Mouse (Mus musculus): ENCODE measurements around the gene Ccdc170. TPM values are rescaled to one million over a fixed set of nuclear protein-coding genes. Genes with fewer than 3 reads are reported as not detected.

Ccdc170 gene
- polyA plus RNA-seq, 1 experiment from 2014 or later: 0.25 TPM

GRCm38 (mm10) chr10:4528043-4528442 lies 45.7 kb downstream of the Ccdc170 start:
- H3K27me3 ChIP-seq: no peaks in the 10 kb centered on the region
- no peak for ATAC-seq
- H3K4me3 ChIP-seq: no peak overlapping the region
- H3K9me3 ChIP-seq (replicated peaks): no peaks in the 10 kb centered on the region
- 19% methylated on average over 7 of the region's 7 CpGs for WGBS
- no peaks in the 10 kb centered on the region for H3K4me1 ChIP-seq
- no peak overlapping the region for H3K9ac ChIP-seq
- no peak overlapping the region for H3K27ac ChIP-seq
- no peaks in the 10 kb centered on the region for H3K36me3 ChIP-seq (ENCODE audit: poor library complexity, severe bottlenecking)
- H3K4me2 ChIP-seq: no peak overlapping the region

- Histone ChIP-seq H3K4me1 (no peaks in the 10 kb centered on the region), H3K9me3 (replicated peaks) (no peaks in the 10 kb centered on the region), H3K4me2 (no peak overlapping the region), H3K4me3 (no peak overlapping the region), H3K36me3 (ENCODE audit: poor library complexity, severe bottlenecking) (no peaks in the 10 kb centered on the region), H3K27me3 (no peaks in the 10 kb centered on the region), H3K9ac (no peak overlapping the region), H3K27ac (no peak overlapping the region)
- 90% methylated on average over 9 of the region's 9 CpGs for WGBS
- no peak for ATAC-seq
These were observed 48.4 kb downstream of the Ccdc170 start for GRCm38 (mm10) chr10:4530638-4531235.

- 77% methylated on average over 6 of the region's 6 CpGs for WGBS
- H3K36me3 ChIP-seq (ENCODE audit: poor library complexity, severe bottlenecking): no peaks in the 10 kb centered on the region
- no peaks in the 10 kb centered on the region for H3K9me3 ChIP-seq (replicated peaks)
- H3K27me3 ChIP-seq: no peaks in the 10 kb centered on the region
- H3K4me2 ChIP-seq: no peak overlapping the region
- H3K4me1 ChIP-seq: no peaks in the 10 kb centered on the region
- H3K4me3 ChIP-seq: no peak overlapping the region
- H3K27ac ChIP-seq: no peak overlapping the region
- ATAC-seq: no peak
- no peak overlapping the region for H3K9ac ChIP-seq
These were observed 49.6 kb downstream of the Ccdc170 start for GRCm38 (mm10) chr10:4531933-4532332.

- no peak overlapping the region for H3K27ac ChIP-seq
- H3K9me3 ChIP-seq (replicated peaks): no peaks in the 10 kb centered on the region
- no peak for ATAC-seq
- H3K4me3 ChIP-seq: no peak overlapping the region
- WGBS: 77% methylated on average over 6 of the region's 6 CpGs
- H3K9ac ChIP-seq: no peak overlapping the region
- H3K4me1 ChIP-seq: no peaks in the 10 kb centered on the region
- H3K36me3 ChIP-seq (ENCODE audit: poor library complexity, severe bottlenecking): no peaks in the 10 kb centered on the region
- no peak overlapping the region for H3K4me2 ChIP-seq
- H3K27me3 ChIP-seq: no peaks in the 10 kb centered on the region
These were observed 50.4 kb downstream of the Ccdc170 start for GRCm38 (mm10) chr10:4532731-4533130.

- H3K9me3 ChIP-seq (replicated peaks): no peaks in the 10 kb centered on the region
- H3K4me3 ChIP-seq: no peak overlapping the region
- 87% methylated on average over 11 of the region's 11 CpGs for WGBS
- H3K4me2 ChIP-seq: no peak overlapping the region
- no peaks in the 10 kb centered on the region for H3K4me1 ChIP-seq
- no peak for ATAC-seq
- H3K9ac ChIP-seq: no peak overlapping the region
- no peak overlapping the region for H3K27ac ChIP-seq
- H3K27me3 ChIP-seq: no peaks in the 10 kb centered on the region
- no peaks in the 10 kb centered on the region for H3K36me3 ChIP-seq (ENCODE audit: poor library complexity, severe bottlenecking)
These were observed 51.6 kb downstream of the Ccdc170 start for GRCm38 (mm10) chr10:4533873-4534272.

- no peak for ATAC-seq
- Histone ChIP-seq H3K9ac (no peak overlapping the region), H3K36me3 (ENCODE audit: poor library complexity, severe bottlenecking) (no peaks in the 10 kb centered on the region), H3K4me3 (no peak overlapping the region), H3K27me3 (no peaks in the 10 kb centered on the region), H3K9me3 (replicated peaks) (0 out of 2 replicates have a peak, but pooled peaks cover 3% of the 10 kb centered on the region), H3K4me2 (no peak overlapping the region), H3K4me1 (no peaks in the 10 kb centered on the region), H3K27ac (no peak overlapping the region)
- WGBS: 93% methylated on average over 2 of the region's 2 CpGs
These were observed 63.2 kb downstream of the Ccdc170 start for GRCm38 (mm10) chr10:4545550-4545949.

- Histone ChIP-seq H3K4me1 (no peaks in the 10 kb centered on the region), H3K27me3 (no peaks in the 10 kb centered on the region), H3K36me3 (ENCODE audit: poor library complexity, severe bottlenecking) (no peaks in the 10 kb centered on the region), H3K9me3 (replicated peaks) (no peaks in the 10 kb centered on the region), H3K4me3 (no peak overlapping the region), H3K4me2 (no peak overlapping the region), H3K27ac (no peak overlapping the region), H3K9ac (no peak overlapping the region)
- no peak for ATAC-seq
- 81% methylated on average over 9 of the region's 9 CpGs for WGBS
These were observed 71.3 kb downstream of the Ccdc170 start for GRCm38 (mm10) chr10:4553442-4554119.

- Histone ChIP-seq H3K9me3 (replicated peaks) (no peaks in the 10 kb centered on the region), H3K36me3 (ENCODE audit: poor library complexity, severe bottlenecking) (no peaks in the 10 kb centered on the region), H3K27me3 (no peaks in the 10 kb centered on the region), H3K4me3 (no peak overlapping the region), H3K9ac (no peak overlapping the region), H3K27ac (no peak overlapping the region), H3K4me1 (no peaks in the 10 kb centered on the region), H3K4me2 (no peak overlapping the region)
- 86% methylated on average over 3 of the region's 3 CpGs for WGBS
- ATAC-seq: no peak
These were observed 74.6 kb downstream of the Ccdc170 start for GRCm38 (mm10) chr10:4556842-4557377.

- Histone ChIP-seq H3K9ac (no peak overlapping the region), H3K27me3 (no peaks in the 10 kb centered on the region), H3K27ac (no peak overlapping the region), H3K4me1 (no peaks in the 10 kb centered on the region), H3K36me3 (ENCODE audit: poor library complexity, severe bottlenecking) (no peaks in the 10 kb centered on the region), H3K4me3 (no peak overlapping the region), H3K4me2 (no peak overlapping the region), H3K9me3 (replicated peaks) (no peaks in the 10 kb centered on the region)
- 56% methylated on average over 4 of the region's 4 CpGs for WGBS
- ATAC-seq: no peak
These were observed 76.8 kb downstream of the Ccdc170 start for GRCm38 (mm10) chr10:4559132-4559531.

- ATAC-seq: no peak
- H3K4me1 ChIP-seq: no peaks in the 10 kb centered on the region
- no peaks in the 10 kb centered on the region for H3K9me3 ChIP-seq (replicated peaks)
- no peak overlapping the region for H3K4me2 ChIP-seq
- H3K9ac ChIP-seq: no peak overlapping the region
- 89% methylated on average over 1 of the region's 1 CpGs for WGBS
- no peak overlapping the region for H3K4me3 ChIP-seq
- no peaks in the 10 kb centered on the region for H3K36me3 ChIP-seq (ENCODE audit: poor library complexity, severe bottlenecking)
- no peak overlapping the region for H3K27ac ChIP-seq
- H3K27me3 ChIP-seq: no peaks in the 10 kb centered on the region
These were observed 82.8 kb downstream of the Ccdc170 start for GRCm38 (mm10) chr10:4565148-4565547.

GRCm38 (mm10) chr10:4570778-4571177 lies 88.5 kb downstream of the Ccdc170 start:
- WGBS: 84% methylated on average over 4 of the region's 4 CpGs
- no peaks in the 10 kb centered on the region for H3K9me3 ChIP-seq (replicated peaks)
- no peak for ATAC-seq

GRCm38 (mm10) chr10:4571304-4571703 lies 89.0 kb downstream of the Ccdc170 start:
- H3K4me3 ChIP-seq: no peak overlapping the region
- H3K9ac ChIP-seq: no peak overlapping the region
- no peak overlapping the region for H3K27ac ChIP-seq
- H3K4me2 ChIP-seq: no peak overlapping the region
- no peaks in the 10 kb centered on the region for H3K4me1 ChIP-seq
- no peaks in the 10 kb centered on the region for H3K9me3 ChIP-seq (replicated peaks)
- no peaks in the 10 kb centered on the region for H3K36me3 ChIP-seq (ENCODE audit: poor library complexity, severe bottlenecking)
- H3K27me3 ChIP-seq: no peaks in the 10 kb centered on the region
- ATAC-seq: no peak
- 61% methylated on average over 4 of the region's 4 CpGs for WGBS

More at GRCm38 (mm10) chr10:4570778-4571177, 88.5 kb downstream of the Ccdc170 start:
- H3K27me3 ChIP-seq: no peaks in the 10 kb centered on the region
- H3K4me1 ChIP-seq: no peaks in the 10 kb centered on the region
- H3K27ac ChIP-seq: no peak overlapping the region
- H3K4me2 ChIP-seq: no peak overlapping the region
- no peak overlapping the region for H3K4me3 ChIP-seq
- no peak overlapping the region for H3K9ac ChIP-seq
- H3K36me3 ChIP-seq (ENCODE audit: poor library complexity, severe bottlenecking): no peaks in the 10 kb centered on the region

All from forebrain, embryonic 13.5 days (tissue).